Mouse (Mus musculus) ES-Bruce4 (cell line): ENCODE measurements around the gene Cckar.

ENCODE experiments used
- CTCF ChIP-seq: IDR thresholded peaks from one replicate; pipeline ENCODE4 v1.8.1; 2011; ENCODE audit warnings: low read depth, low read length
- EP300 ChIP-seq: IDR thresholded peaks from 2 replicates; pipeline ENCODE4 v1.6.1; 2011; ENCODE audit warnings: low read depth, low read length; ENCODE audit not compliant: insufficient read depth
- POLR2A ChIP-seq: IDR thresholded peaks from one replicate; pipeline ENCODE4 v1.8.1; 2011; ENCODE audit warnings: low read length; ENCODE audit not compliant: insufficient read depth

DNA sequence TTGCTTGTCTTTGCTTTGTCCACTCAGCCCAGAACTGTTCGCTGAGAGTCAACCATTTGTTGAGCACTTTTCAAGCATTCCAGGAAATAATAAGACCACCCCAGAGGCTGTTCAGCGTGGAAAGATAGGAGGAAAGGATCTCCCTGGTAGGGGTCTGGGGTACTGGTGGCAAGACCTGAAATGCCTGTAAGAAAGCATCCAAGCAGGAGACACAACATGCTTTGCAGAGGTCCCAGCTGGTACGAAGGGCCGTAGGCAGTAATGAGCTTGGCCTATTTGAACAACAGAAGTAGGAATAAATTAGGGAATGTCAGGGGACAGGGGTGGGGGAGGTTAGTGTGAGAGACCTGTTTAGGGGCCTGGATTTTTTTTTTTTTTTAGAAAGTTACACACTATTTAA is 686 bp upstream of the Cckar start:
- TF ChIP-seq CTCF (no peak), POLR2A (no peak), EP300 (no peak)
